Mouse (Mus musculus) NIH3T3 (cell line): ENCODE data around the gene Il17c.
A peak's percentile ranks its signal among the peaks of the same experiment; 100 is the strongest.

Source experiments
- DNase-seq: peaks from one replicate; pipeline ENCODE4 v3.0.0-alpha.2; 2012; ENCODE audit warnings: low read depth

The Il17c gene

DNA sequence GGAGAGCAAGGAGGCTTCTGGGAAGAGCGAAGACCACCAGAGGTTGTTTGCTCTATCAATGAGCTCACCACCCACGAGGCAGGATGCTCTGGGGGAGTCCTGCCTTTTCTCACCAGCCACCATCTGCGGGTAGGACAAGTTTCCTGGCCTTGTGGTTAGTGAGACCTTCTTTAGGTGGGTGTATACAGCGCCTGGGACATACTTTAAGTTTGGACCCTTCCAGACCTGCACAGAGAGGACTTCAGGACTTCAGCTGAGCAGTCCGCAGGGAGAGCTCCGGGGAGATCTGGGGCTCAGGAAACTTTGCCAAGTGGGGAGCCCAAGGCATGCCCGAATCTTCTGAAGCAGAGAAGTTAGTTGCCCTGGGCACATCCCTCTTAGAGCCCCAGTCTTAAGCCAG lies 38.2 kb downstream of the Il17c start:
- no peak for DNase-seq

GRCm38 (mm10) chr8:122460524-122461472 lies 39.0 kb downstream of the Il17c start, which contains the start of gene Snai3:
TSS of gene Snai3 (minus strand) at chr8:122460733.
- DNase-seq = peak; percentile 51

GRCm38 (mm10) chr8:122461473-122462148 lies 39.8 kb downstream of the Il17c start:
- DNase-seq = peak; percentile 72

DNA sequence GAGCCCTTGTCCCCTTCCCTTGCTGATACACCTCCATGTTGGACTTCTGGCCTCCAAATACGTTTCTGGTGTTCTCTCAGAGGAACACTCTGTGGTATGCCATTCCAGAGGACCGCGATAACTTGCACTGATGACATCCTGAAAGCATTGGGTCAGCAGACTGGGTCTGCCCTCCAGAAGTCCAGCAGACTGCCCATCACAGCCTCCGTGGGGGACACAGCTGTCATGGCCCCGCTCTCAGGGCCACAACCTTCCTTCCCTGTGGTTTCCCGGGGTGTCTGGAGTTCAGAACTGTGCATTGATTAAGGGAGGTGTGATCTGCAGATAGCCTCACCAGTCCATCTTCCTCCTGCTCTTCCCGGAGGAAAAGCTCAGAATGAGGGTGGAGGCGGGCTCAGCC lies 40.7 kb downstream of the Il17c start:
- no peak for DNase-seq

- DNase-seq = peak; percentile 17
Measured at GRCm38 (mm10) chr8:122463651-122464640, 42.1 kb downstream of the Il17c start.

DNA sequence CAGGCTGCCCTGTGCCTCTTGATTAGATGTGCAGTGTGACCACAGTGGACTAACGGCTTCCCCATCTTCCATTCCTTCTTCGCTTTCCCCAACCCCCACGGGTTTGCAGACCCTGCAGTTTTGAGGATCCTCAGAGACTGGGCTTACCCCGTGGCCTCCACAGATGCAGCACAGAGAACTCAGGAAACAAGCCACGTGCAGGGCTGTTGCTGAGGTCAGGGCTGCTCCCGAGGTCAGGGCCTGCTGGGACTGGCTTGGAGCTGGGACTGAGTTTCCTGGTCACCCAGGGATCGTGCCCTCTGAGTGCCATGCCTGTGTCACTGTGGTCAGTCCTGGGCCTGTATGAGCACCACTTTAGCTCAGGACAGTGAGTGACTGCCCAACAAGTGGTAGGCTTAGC lies 43.2 kb downstream of the Il17c start:
- no peak for DNase-seq

DNA sequence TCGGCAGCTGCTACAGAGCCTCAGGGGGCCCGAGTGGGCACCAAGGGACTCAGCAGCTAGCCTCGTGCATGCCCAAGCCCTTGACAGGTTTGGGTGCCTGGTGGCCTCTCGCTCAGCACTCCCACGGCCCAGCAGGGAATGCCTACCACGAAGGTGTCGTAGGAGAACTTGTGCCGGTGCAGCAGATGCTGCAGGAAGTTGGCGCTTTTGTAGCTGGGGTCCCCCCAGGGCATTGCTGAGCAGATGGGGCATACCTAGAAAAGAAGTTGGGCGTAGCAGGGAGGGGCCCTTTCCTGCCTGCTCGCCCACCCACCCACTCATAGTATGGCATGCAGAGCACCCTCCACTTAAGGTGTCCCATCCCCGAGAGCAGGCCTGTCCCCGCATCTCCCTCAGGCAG lies 46.0 kb downstream of the Il17c start:
- DNase-seq = no peak

- no peak for DNase-seq
Measured at GRCm38 (mm10) chr8:122469407-122469806, 47.6 kb downstream of the Il17c start.

- no peak for DNase-seq
Measured at GRCm38 (mm10) chr8:122469965-122470364, 48.1 kb downstream of the Il17c start.

DNA sequence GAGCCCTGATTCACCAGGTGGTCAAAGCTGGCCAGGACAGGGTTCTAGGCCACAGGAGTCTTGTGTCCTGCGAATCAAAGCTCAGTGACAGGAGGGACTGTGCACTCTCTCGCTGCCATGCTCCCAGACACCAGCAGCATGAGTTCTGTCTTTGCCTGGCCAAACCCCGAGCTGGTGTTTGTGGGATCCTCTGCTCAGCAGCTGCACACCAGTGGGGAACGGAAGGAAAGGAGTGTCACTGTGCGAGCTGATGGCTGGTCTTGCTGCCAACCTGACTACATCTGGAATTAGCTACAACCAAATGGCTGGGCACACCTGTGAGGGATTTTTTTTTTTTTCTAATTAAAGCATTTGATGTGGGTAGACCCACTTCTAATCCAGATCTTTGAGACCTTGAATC lies 48.9 kb downstream of the Il17c start:
- DNase-seq = no peak
